Mouse (Mus musculus) forebrain, embryonic 10.5 days (tissue): Measurements from ENCODE around the gene Gpx8. TPM values are rescaled to one million over a fixed set of nuclear protein-coding genes. Genes with fewer than 3 reads are reported as not detected.
"Not testable (repeated sequence)": the region's sequence is repeated elsewhere in the genome, so short reads cannot be mapped to it uniquely, and the experiment has no call there.

ENCODE experiments used
- DNase-seq: peaks from one replicate; pipeline ENCODE4 v3.0.0-alpha.2; 2017; ENCODE audit warnings: low spot score; ENCODE audit errors: extremely low spot score
- H3K27ac ChIP-seq: fragments of 300-500 bp; sonication (generic); 2 replicates; pipeline ENCODE4 v1.5.1; 2016; ENCODE audit warnings: mild to moderate bottlenecking
- H3K27me3 ChIP-seq: fragments of 300-500 bp; sonication (generic); 2 replicates; pipeline ENCODE4 v1.6.1; 2016; ENCODE audit warnings: mild to moderate bottlenecking; ENCODE audit not compliant: poor library complexity, severe bottlenecking
- H3K36me3 ChIP-seq: fragments of 300-500 bp; sonication (generic); replicated peaks from 2 replicates; pipeline ENCODE4 v1.6.1; 2016; ENCODE audit warnings: mild to moderate bottlenecking, moderate library complexity
- H3K4me1 ChIP-seq: fragments of 300-500 bp; sonication (generic); 2 replicates; pipeline ENCODE4 v1.6.1; 2016
- H3K4me3 ChIP-seq: fragments of 300-500 bp; sonication (generic); 2 replicates; pipeline ENCODE4 v1.5.1; 2016; ENCODE audit warnings: mild to moderate bottlenecking, moderate library complexity
- H3K9me3 ChIP-seq: fragments of 300-500 bp; sonication (generic); 2 replicates; pipeline ENCODE4 v1.6.1; 2016; ENCODE audit warnings: mild to moderate bottlenecking, moderate library complexity
- WGBS: fragments of 180-500 bp; shearing (Covaris S2); methylation state at CpG from one replicate; pipeline ENCODE4 v1.1.7; 2016; 5-methylcytosine and 5-hydroxymethylcytosine counted together
- microRNA counts: library from miRNA; unstranded; fragments of <30 nt; microRNA quantifications from one replicate; lab custom pipeline; 2017
- microRNA-seq: library from miRNA; unstranded; fragments of <30 nt; microRNA quantifications from one replicate; pipeline ENCODE4, GENCODE M21; 2017
- polyA plus RNA-seq: library from polyadenylated mRNA; unstranded; fragments of >200 nt; fragmentation: Nextera tagmentation; extraction: Ambion mirVana; gene quantifications from 2 replicates; pipeline ENCODE4 v1.2.1, GENCODE M21; 2016

Gpx8 gene
- polyA plus RNA-seq, 1 experiment from 2014 or later = 78.8 TPM

DNA sequence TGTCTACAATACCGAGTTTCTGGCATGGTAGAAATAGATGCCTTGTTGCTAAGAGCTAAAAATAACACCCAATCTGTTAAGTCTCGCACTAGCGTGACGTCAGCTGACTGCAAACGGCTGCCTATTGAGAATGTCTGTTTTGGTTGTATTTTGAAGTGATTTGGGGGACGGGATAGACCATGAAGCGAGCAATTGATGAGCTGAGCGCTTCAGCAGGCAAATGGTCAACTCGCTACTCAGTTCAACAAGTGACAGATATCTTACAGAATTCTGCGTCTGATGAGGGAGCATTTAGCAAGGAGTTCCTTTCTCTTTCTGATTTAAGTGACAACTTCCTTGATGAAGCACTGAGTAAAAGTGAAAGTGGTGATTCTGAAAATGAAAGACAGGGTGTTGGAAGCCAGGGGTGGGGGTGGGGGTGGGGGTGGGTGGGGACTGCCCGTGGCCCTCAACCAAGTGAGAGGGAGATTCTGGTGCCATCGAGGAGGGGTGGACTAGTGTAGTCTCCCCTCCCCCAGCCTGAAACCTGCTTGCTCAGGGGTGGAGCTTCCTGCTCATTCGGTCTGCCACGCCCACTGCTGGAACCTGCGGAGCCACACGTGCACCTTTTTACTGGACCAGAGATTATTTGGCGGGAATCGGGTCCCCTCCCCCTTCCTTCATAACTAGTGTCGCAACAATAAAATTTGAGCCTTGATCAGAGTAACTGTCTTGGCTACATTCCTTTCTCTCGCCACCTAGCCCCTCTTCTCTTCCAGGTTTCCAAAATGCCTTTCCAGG lies 32.8 kb downstream of the Gpx8 start:
- H3K36me3 ChIP-seq, H3K4me3 ChIP-seq, H3K9me3 ChIP-seq, DNase-seq, H3K27me3 ChIP-seq, H3K27ac ChIP-seq, H3K4me1 ChIP-seq: not testable (repeated sequence)
- 61% methylated on average over 19 of the region's 20 CpGs for WGBS

DNA sequence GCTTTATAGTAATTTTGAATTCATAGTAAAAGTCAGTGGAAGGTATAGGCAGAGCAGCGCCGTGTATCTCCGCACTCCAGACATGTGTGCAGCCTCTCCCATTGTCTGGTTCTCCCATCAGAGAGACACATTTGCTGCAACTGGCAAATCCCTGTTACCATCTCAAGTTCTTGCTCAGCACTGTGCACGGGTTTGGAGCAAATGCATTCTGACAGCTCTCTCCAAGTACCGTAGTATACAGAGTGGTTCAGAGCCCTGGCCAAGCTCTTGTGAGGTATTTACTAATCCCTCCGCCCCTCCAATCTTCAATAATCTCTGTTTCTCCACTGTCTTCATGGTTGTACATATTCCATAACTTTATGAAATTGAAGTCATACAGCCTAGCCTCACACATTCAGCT lies 33.5 kb downstream of the Gpx8 start:
- Histone ChIP-seq H3K9me3 (no peaks in the 10 kb centered on the region), H3K4me3 (no peak overlapping the region), H3K27me3 (no peaks in the 10 kb centered on the region), H3K27ac (no peak overlapping the region), H3K4me1 (no peaks in the 10 kb centered on the region), H3K36me3 (no peaks in the 10 kb centered on the region)
- DNase-seq = no peak
- 88% methylated on average over 6 of the region's 6 CpGs for WGBS

DNA sequence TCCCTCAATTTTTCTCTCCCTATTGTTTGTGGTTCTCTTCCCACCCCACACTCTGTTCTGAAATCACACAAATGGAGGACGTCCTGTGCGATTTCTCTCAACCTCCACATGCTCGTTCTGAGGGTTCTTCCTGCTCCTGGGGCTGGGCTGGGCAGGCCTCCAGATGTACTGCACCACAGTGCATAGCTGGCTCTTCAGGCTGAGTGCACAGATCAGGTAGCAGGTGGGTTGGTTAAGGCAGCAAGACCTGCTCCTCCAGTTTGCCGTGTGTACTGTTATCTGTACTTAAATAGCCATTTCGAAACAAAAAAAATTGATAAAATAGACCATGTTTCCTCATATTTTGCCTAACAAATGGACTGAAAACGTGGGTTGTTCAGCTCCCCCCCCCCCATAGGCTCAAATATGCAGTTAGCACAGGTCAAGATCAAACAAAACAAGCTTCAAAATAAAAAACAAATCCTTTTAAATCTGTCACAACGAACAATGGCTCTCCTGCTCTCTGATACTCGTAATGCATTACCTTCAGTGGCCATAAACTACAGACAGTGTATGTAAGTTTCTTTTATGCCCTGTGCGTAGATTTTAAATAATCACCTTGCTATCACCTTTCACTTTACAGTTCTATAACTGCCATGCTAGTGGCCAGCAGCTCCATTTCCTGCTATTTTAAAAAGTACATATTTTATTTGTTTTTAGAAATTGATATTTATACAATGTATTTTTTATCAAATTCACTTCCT lies 45.5 kb downstream of the Gpx8 start:
- H3K27me3 ChIP-seq = peaks cover 65% of the 10 kb centered on the region
- DNase-seq = no peak
- H3K27ac ChIP-seq = no peak overlapping the region
- 72% methylated on average over 9 of the region's 9 CpGs for WGBS
- H3K4me3 ChIP-seq = no peak overlapping the region
- H3K4me1 ChIP-seq = peaks cover 11% of the 10 kb centered on the region
- no peaks in the 10 kb centered on the region for H3K36me3 ChIP-seq
- H3K9me3 ChIP-seq = no peaks in the 10 kb centered on the region

DNA sequence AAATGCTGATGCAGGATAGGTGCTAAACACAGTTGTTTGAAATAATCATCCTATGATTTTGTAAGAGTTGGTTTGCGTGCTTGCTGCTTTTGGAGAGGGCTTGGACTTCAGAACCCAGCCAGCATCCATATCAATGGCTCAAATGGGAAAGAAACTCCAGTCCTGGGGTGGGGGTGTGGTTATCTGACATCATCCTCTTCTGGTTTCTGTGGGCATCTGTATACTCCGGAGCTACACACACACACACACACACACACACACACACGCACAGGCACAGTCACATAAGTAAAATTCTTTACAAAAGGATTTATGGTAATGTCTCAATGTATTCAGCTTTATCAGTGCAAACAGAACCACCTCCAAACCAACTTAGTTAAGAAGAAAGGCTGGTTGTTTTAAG lies 46.1 kb downstream of the Gpx8 start:
- Histone ChIP-seq H3K4me3 (no peak overlapping the region), H3K27me3 (peaks cover 72% of the 10 kb centered on the region), H3K27ac (no peak overlapping the region), H3K9me3 (no peaks in the 10 kb centered on the region), H3K36me3 (no peaks in the 10 kb centered on the region), H3K4me1 (peaks cover 11% of the 10 kb centered on the region)
- no peak for DNase-seq
- WGBS = 85% methylated on average over 3 of the region's 3 CpGs

DNA sequence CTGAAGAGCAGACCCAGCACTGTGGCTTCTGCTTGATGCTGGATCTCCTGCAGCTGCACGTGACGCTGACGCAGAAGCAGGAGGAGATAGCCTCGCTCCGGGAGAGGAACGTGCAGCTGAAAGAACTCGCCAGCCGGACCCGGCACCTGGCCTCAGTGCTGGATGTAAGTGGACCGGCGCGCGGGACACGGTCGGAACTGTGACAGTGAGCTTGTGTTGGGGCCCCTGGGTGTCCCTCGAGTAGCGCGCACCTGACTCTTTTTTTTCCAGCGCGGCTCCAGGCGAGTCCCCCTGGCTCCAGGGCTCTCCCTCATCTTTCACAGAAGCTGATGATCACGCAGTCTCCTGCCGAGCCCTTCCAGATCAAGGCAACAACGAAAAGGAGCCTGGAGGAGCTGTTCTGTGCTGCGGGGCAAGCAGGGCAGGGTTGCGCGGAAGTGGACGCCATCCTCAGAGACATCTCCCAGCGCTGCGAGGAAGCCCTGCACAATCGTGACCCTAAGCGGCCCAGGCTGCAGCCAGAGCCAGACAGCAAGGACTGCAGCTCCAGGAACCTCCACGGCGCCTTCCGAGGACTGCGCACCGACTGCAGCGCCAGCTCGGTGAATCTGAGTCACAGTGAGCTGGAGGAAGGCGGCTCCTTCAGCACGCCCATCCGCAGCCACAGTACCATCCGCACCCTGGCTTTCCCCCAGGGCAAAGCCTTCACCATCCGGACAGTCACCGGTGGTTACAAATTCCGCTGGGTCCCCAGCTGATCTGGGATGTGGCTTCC lies 47.6 kb downstream of the Gpx8 start:
- peak; percentile 51 for DNase-seq
- no peak overlapping the region for H3K27ac ChIP-seq
- peak overlapping the region; percentile 53 for H3K4me3 ChIP-seq
- H3K36me3 ChIP-seq = no peaks in the 10 kb centered on the region
- peaks cover 19% of the 10 kb centered on the region for H3K4me1 ChIP-seq
- H3K27me3 ChIP-seq = peaks cover 86% of the 10 kb centered on the region
- no peaks in the 10 kb centered on the region for H3K9me3 ChIP-seq
- under 1% methylated on average over 46 of the region's 46 CpGs for WGBS

DNA sequence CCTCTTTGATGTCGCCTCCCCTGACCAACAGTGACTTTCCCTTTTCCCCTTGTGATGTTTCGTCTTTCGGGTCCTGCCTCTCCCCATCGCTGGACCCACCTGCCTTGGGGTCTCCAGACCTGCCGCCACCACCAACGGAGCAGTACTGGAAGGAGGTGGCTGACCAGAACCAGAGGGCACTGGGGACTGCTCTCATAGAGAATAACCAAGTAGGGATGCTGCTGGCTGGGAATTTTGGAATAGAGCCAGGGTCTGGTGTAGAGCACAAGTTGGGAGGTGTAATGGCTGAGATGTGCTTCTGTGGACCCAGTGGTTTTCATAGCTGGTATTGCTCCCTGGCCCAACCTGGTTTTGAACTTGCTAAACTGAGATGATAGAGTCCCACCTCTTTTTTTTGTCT lies 48.8 kb downstream of the Gpx8 start:
- Histone ChIP-seq H3K9me3 (no peaks in the 10 kb centered on the region), H3K27ac (no peak overlapping the region), H3K4me1 (peaks cover 24% of the 10 kb centered on the region), H3K4me3 (no peak overlapping the region), H3K27me3 (peaks cover 99% of the 10 kb centered on the region), H3K36me3 (no peaks in the 10 kb centered on the region)
- no peak for DNase-seq
- WGBS = 54% methylated on average over 6 of the region's 6 CpGs

DNA sequence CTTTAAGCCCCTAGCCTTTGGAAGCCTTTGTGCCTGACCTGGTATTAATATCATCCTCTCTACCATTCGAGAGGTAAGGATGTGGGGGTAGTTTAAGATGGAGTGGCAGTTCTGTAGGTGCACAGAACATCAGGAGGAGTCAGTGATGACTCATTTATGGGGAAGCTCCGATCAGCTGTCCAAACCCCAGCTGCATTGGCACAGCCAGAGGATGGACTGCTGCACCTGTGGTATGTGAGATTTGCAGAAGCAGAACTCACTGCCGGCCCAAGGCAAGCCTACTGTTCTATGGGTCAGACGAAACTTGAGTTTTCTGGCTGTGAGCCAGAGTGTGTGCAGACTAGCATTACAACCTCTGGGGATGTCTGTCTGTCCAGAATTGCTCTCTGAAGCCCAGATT lies 49.8 kb downstream of the Gpx8 start:
- H3K4me1 ChIP-seq = peaks cover 24% of the 10 kb centered on the region
- H3K27ac ChIP-seq = no peak overlapping the region
- H3K4me3 ChIP-seq = no peak overlapping the region
- peaks cover 99% of the 10 kb centered on the region for H3K27me3 ChIP-seq
- no peak for DNase-seq
- H3K9me3 ChIP-seq = no peaks in the 10 kb centered on the region
- WGBS = 60% methylated on average over 4 of the region's 4 CpGs
- no peaks in the 10 kb centered on the region for H3K36me3 ChIP-seq

DNA sequence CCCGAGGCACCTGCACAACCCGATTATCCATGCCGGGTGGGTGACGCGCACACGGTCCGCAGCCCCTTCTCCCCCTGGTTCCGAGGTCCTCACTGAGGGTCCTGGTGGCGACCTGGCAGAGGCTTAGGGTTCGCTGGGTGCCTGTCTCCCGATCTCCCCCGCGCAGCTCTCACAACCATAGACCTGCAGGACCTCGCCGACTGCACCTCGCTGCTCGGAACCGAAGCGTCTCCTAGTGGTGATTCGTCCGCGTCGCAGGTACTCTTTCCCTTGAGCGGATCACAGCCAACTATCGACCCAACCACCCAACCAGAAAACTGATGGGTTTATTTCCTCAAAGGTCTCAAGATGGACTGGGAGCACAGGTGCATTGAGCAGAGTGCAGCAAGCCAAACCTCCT lies 52.0 kb downstream of the Gpx8 start:
- peaks cover 32% of the 10 kb centered on the region for H3K4me1 ChIP-seq
- DNase-seq = peak; percentile 60
- H3K36me3 ChIP-seq = no peaks in the 10 kb centered on the region
- 0 out of 2 replicates have a peak overlapping the region, but pooled peaks have one; percentile 6 for H3K27ac ChIP-seq
- H3K9me3 ChIP-seq = no peaks in the 10 kb centered on the region
- WGBS = under 1% methylated on average over 25 of the region's 25 CpGs
- peak overlapping the region; percentile 54 for H3K4me3 ChIP-seq
- peaks cover 99% of the 10 kb centered on the region for H3K27me3 ChIP-seq

DNA sequence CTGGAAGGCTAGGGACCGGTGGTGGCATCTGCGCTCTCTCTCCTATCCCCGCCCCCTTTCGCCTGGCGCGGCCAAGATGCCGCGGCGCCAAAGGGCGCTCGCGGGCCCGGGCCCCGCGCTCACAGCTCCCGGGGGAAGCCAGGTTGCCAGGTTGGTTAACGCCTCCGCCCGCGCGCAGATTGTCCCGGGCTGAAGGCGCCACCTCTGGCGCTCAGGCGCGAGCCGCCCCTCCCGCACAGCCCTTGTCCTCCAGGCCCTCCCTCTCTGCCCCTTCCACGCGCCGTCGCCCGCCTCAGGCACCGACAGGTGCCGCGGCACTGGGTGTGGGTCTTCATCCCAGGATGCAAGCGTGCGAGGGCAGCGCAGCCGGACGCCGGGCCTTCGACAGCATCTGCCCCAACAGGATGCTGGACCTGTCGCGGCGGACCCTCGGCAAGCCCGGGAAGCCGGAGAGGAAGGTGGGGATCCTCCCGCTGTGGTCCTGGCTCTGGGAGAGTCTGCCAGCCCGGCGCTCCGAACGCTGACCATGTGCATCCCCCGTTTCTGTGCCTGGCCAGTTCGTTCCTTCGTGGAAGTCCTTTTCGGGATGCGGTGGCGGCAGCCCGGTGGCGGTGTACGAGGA lies 52.6 kb downstream of the Gpx8 start, which contains the start of gene Mcidas:
Gene Mcidas, plus strand, starts transcription at position 315 of the 622 bp plus-strand sequence.
- DNase-seq = peak; percentile 51
- WGBS = under 1% methylated on average over 60 of the region's 63 CpGs
- Histone ChIP-seq H3K4me3 (peak within 1 kb of the TSS; percentile 54), H3K4me1 (peaks cover 32% of the 10 kb centered on the region), H3K27ac (0 out of 2 replicates have a peak within 1 kb of the TSS, but pooled peaks have one; percentile 6), H3K9me3 (no peaks in the 10 kb centered on the region), H3K36me3 (no peaks in the 10 kb centered on the region), H3K27me3 (peaks cover 99% of the 10 kb centered on the region)

MicroRNAs encoded within 50 kb of the gene (microRNA counts, 519-probe panel; counts per million panel counts)
- microRNA mmu-miR-449a (lab: Ali Mortazavi, UCI) (1,651 counts per million, percentile 67 among the panel's probes with 10 or more counts), microRNA mmu-miR-449b (lab: Ali Mortazavi, UCI) (341 counts per million, percentile 65 among the panel's probes with 10 or more counts), microRNA mmu-miR-449c (lab: Ali Mortazavi, UCI) (341 counts per million, percentile 65 among the panel's probes with 10 or more counts)

Small RNA genes within 50 kb of the gene (microRNA-seq; reads per million reads assigned to microRNA genes)
- gene Mir449a = 490 reads per million, percentile 66 among the genes with 10 or more reads in this experiment
- gene Mir449b = 2.1 reads per million
- 6.0 reads per million, percentile 15 among the genes with 10 or more reads in this experiment for gene Mir449c

Other genes starting within 250 kb of the Gpx8 start
- gene Plpp1, start 245.6 kb downstream of the Gpx8 start, polyA plus RNA-seq = 15.7 and 16.8 TPM in 2 replicates
- 99.4 and 104 TPM in 2 replicates for gene Mtrex, start 119.0 kb downstream of the Gpx8 start, polyA plus RNA-seq
- gene Dhx29, start 119.0 kb downstream of the Gpx8 start, polyA plus RNA-seq = 29.0 and 30.0 TPM in 2 replicates
- 1.9 and 3.0 TPM in 2 replicates for gene Ccno, start 58.6 kb downstream of the Gpx8 start, polyA plus RNA-seq
- gene Mcidas, start 52.6 kb downstream of the Gpx8 start, polyA plus RNA-seq = 1.3 and 2.0 TPM in 2 replicates
- gene Cdc20b, start 11.3 kb downstream of the Gpx8 start, polyA plus RNA-seq = 0.31 TPM in 1 of 2 replicates, not detected in the other
- gene Gzma, start 54.6 kb upstream of the Gpx8 start, polyA plus RNA-seq = not detected in 2 replicates
- gene Esm1, start 163.2 kb upstream of the Gpx8 start, polyA plus RNA-seq = 0.77 and 2.2 TPM in 2 replicates
- not detected in 2 replicates for gene Gzmk, start 179.5 kb upstream of the Gpx8 start, polyA plus RNA-seq
- 2.2 and 2.3 TPM in 2 replicates for gene BC067074, start 246.7 kb upstream of the Gpx8 start, polyA plus RNA-seq